Mouse (Mus musculus) midbrain, embryonic 11.5 days (tissue): ENCODE results near the gene Mgll. TPM values are rescaled to one million over a fixed set of nuclear protein-coding genes. Genes with fewer than 3 reads are reported as not detected.

Experiments used
- ATAC-seq: fragments of 200-750 bp; cut with Nextera tagmentation; 2 replicates; pipeline ENCODE4 v1.8.0; 2017; ENCODE audit warnings: moderate TSS enrichment, moderate library complexity; ENCODE audit not compliant: low FRiP score
- DNase-seq: peaks from one replicate; pipeline ENCODE4 v3.0.0; 2015; ENCODE audit warnings: low spot score; ENCODE audit errors: missing footprints
- H3K27ac ChIP-seq: fragments of 300-500 bp; sonication (generic); 2 replicates; pipeline ENCODE4 v1.5.1; 2014; ENCODE audit warnings: low read depth, low read length
- H3K27me3 ChIP-seq: fragments of 300-500 bp; sonication (generic); 2 replicates; pipeline ENCODE4 v1.6.1; 2014; ENCODE audit warnings: mild to moderate bottlenecking, low read length, moderate library complexity, mixed read lengths; ENCODE audit not compliant: control insufficient read depth, insufficient read depth
- H3K36me3 ChIP-seq: fragments of 300-500 bp; sonication (generic); 2 replicates; pipeline ENCODE4 v1.6.1; 2014; ENCODE audit warnings: mild to moderate bottlenecking, low read length, moderate library complexity, mixed read lengths; ENCODE audit not compliant: control insufficient read depth, insufficient read depth
- H3K4me1 ChIP-seq: fragments of 300-500 bp; sonication (generic); 2 replicates; pipeline ENCODE4 v1.6.1; 2014; ENCODE audit warnings: low read length; ENCODE audit not compliant: control insufficient read depth, insufficient read depth
- H3K4me2 ChIP-seq: fragments of 300-500 bp; sonication (generic); 2 replicates; pipeline ENCODE4 v1.6.1; 2014; ENCODE audit warnings: mild to moderate bottlenecking, moderate library complexity
- H3K4me3 ChIP-seq: fragments of 300-500 bp; sonication (generic); 2 replicates; pipeline ENCODE4 v1.5.1; 2014; ENCODE audit warnings: low read depth, low read length
- H3K9ac ChIP-seq: fragments of 300-500 bp; sonication (generic); 2 replicates; pipeline ENCODE4 v1.6.1; 2014; ENCODE audit warnings: low read length
- H3K9me3 ChIP-seq: fragments of 300-500 bp; sonication (generic); 2 replicates; pipeline ENCODE4 v1.6.1; 2016; ENCODE audit warnings: low read length; ENCODE audit not compliant: control insufficient read depth
- WGBS: fragments of 180-500 bp; shearing (Covaris S2); extraction: QIAGEN DNeasy Blood & Tissue Kit; methylation state at CpG from one replicate; pipeline ENCODE4 v1.1.7; 2014; 5-methylcytosine and 5-hydroxymethylcytosine counted together
- polyA plus RNA-seq: library from polyadenylated mRNA; unstranded; fragments of >200 nt; fragmentation: Nextera tagmentation; extraction: Ambion mirVana; gene quantifications from 2 replicates; pipeline ENCODE4 v1.2.1, GENCODE M21; 2014

Mgll gene
- polyA plus RNA-seq, 1 experiment from 2014 or later: 1.7 TPM

DNA sequence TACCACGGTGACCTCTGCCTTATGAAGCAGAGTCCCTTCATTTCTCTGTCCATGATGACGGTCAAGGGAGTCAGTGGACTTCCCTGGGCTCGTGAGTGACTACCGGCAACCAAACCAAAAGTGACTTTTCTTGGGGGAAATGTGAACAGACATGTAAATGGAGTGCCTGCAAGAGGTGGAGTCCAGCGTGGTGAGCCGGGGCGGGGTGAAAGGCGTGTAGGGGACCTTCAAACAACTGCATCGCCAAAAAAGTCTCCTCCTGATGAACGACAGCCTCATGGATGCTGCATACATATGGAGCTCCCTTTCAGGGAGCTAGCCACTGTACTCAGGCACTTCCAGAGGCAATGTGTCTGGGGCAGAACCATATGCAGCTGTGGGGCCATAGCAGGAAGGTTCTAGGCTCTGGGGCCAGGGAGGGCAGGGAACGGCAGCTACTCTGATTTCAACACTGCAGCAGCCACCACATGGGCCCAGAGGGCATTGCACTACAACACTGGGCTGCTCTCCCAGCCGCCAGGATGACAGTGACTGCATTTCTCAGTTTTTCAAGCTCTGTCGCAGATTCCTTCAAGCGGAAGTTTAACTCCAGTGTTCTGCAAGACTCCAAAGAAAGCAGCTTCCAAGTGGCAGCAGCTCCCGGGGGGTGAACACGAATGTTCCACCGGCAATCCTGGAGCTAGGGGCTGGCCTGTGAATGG, 36.9 kb downstream of the Mgll start:
- DNase-seq (no peak), ATAC-seq (no peak)
- 74% methylated on average over 17 of the region's 17 CpGs for WGBS
- no peak overlapping the region for H3K4me2 ChIP-seq
- no peaks in the 10 kb centered on the region for H3K9me3 ChIP-seq
- no peaks in the 10 kb centered on the region for H3K36me3 ChIP-seq
- H3K9ac ChIP-seq: no peak overlapping the region
- no peaks in the 10 kb centered on the region for H3K4me1 ChIP-seq
- H3K4me3 ChIP-seq: no peak overlapping the region
- H3K27ac ChIP-seq: no peak overlapping the region
- no peaks in the 10 kb centered on the region for H3K27me3 ChIP-seq

DNA sequence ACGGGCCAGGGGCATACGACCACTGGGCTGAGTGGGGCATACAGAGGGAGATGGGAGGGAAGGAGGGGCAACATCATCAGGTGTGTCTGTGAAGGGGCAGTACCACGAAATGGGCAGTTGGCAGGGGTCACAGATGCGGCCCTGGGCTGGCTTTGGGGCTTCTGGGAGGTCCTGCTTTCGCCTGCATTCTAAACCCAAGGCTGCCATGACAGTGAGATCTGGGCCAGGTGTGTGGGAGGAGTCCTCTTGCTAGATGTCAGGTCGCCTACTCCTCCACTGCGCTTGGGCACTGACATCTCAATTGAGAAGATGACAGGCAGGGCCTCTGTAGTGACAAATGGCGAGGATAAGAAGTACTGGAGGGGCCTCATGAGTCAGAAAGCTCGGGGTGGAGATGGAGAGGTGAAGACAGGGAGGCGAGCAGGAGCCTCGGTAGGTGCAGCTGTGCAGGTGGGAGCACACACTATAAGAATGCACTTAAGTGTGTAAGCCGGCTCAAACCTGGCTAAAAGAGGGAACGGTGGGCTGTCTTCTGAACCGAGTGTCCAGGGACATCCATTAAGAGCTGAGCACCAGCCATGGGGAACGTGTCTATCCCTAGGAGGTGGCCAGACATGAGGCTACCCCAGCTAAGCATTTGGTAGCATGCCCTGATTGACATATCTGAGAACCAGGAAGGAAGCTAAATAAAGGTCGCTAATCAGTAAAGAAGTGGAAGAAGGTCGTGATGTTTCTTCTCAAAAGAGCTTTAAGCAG, 37.6 kb downstream of the Mgll start:
- Histone ChIP-seq H3K9me3 (no peaks in the 10 kb centered on the region), H3K27ac (no peak overlapping the region), H3K36me3 (no peaks in the 10 kb centered on the region), H3K4me2 (no peak overlapping the region), H3K4me3 (no peak overlapping the region), H3K9ac (no peak overlapping the region), H3K27me3 (no peaks in the 10 kb centered on the region), H3K4me1 (no peaks in the 10 kb centered on the region)
- ATAC-seq (no peak), DNase-seq (no peak)
- WGBS: 76% methylated on average over 17 of the region's 17 CpGs

DNA sequence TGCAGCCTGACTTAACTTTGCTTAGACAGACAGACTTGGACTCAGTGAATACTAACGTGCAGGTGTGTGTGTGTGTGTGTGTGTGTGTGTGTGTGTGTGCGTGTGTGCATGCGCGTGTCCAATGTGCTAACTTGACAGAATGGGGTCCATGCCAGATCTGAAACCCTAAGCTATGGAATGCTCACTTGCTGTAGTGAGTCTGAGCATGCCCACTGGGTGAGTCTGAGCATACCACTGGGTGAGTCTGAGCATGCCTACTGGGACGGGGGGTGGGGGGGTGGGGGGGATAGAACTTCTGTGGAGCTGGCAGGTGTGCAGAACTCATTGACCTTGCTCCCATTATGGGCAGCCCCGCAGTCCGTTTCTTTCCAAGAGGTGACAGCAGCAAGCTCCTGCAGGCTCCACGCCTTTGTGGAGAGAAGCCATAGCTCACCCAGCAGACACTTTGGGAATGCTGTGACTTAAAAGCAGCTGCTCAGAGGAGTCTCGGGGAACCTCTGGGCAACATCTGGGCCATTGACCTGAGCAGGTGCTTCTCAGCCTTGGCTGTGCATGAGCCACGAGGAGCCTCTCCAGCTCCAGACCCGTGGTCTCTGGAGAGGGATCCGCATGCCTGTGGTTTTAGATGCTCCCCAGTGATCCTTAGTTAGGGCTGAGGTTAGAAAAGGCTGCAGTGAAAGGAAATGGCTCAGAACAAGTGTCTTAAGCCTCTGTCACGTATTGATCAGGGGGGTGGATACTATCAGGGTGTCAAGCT, 38.4 kb downstream of the Mgll start:
- no peak overlapping the region for H3K4me3 ChIP-seq
- H3K9ac ChIP-seq: no peak overlapping the region
- H3K4me2 ChIP-seq: no peak overlapping the region
- ATAC-seq (no peak), DNase-seq (no peak)
- WGBS: 79% methylated on average over 13 of the region's 13 CpGs
- no peaks in the 10 kb centered on the region for H3K4me1 ChIP-seq
- H3K27me3 ChIP-seq: no peaks in the 10 kb centered on the region
- no peaks in the 10 kb centered on the region for H3K9me3 ChIP-seq
- H3K36me3 ChIP-seq: no peaks in the 10 kb centered on the region
- no peak overlapping the region for H3K27ac ChIP-seq

DNA sequence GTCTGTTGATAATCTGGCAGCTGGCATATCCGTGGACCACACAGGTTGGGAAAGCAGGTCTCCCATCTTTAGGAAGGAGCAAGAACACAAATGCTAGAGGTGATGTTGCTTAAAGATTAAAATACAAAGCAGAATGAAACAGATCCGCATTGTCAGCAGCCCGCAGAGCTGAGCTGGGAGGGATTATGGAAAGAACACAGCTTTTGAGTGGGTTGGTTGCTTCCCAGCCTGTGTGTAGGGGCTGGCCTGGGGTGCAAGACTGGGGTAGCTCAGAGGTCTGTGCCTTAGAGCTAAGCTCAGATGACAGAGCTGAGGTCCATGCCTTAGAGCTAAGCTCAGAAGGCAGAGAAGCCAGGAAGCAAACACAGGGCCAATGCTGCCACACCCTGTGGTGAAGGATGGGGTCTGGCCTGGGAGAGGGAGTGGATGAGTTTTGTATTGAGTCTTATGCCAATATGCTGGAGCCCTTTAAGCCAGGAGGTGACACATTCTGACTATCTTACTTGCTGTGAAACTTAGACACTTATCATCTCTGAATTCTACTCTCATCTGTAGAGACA, 39.4 kb downstream of the Mgll start:
- Histone ChIP-seq H3K27me3 (no peaks in the 10 kb centered on the region), H3K27ac (no peak overlapping the region), H3K9ac (no peak overlapping the region), H3K4me1 (no peaks in the 10 kb centered on the region), H3K4me3 (no peak overlapping the region), H3K9me3 (no peaks in the 10 kb centered on the region), H3K36me3 (no peaks in the 10 kb centered on the region), H3K4me2 (no peak overlapping the region)
- ATAC-seq (no peak), DNase-seq (no peak)
- WGBS: 79% methylated on average over 3 of the region's 3 CpGs

DNA sequence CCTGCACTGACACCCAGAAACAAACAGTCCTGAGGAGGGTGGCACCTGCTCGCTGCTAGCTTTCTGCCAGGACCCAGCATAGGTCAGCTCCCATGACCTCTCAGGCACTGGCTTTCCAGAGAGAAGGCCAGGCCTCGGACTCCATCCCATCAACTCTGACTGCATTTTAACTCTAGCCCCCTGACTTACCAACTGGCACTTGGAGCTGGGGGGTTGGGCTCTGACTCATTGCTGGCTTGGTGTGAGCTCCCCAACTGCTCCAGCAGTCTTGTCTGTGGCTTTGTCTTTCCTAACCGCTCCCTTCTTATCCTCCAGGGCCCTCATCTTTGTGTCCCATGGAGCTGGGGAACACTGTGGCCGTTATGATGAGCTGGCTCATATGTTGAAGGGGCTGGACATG, 40.1 kb downstream of the Mgll start:
- no peak for ATAC-seq
- Histone ChIP-seq H3K4me3 (no peak overlapping the region), H3K36me3 (no peaks in the 10 kb centered on the region), H3K9ac (no peak overlapping the region), H3K4me2 (no peak overlapping the region), H3K9me3 (no peaks in the 10 kb centered on the region), H3K4me1 (no peaks in the 10 kb centered on the region), H3K27ac (no peak overlapping the region), H3K27me3 (no peaks in the 10 kb centered on the region)
- 66% methylated on average over 4 of the region's 4 CpGs for WGBS
- DNase-seq: no peak

DNA sequence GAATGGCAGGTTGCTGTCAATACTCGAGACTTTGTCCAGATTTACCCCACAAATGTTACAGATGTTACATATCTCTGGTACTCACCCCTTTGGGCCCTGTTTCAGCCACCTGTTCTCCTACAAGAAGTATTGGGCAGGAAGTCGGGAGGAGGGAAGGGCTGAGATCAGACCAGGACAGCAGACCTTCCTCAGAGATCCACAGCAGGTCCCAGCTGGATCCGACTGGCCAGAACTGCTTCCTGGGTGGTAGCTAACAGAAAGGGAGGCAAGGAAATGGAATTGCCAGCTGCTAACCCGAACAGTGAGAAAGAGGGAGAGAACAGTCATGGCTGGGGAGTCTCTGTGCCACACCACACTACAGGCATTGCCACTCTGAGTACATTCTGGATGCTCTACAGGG, 43.5 kb downstream of the Mgll start:
- H3K4me2 ChIP-seq: no peak overlapping the region
- H3K4me1 ChIP-seq: no peaks in the 10 kb centered on the region
- no peak overlapping the region for H3K27ac ChIP-seq
- no peaks in the 10 kb centered on the region for H3K27me3 ChIP-seq
- DNase-seq: no peak
- 80% methylated on average over 4 of the region's 4 CpGs for WGBS
- no peak overlapping the region for H3K4me3 ChIP-seq
- no peak overlapping the region for H3K9ac ChIP-seq
- no peaks in the 10 kb centered on the region for H3K36me3 ChIP-seq
- H3K9me3 ChIP-seq: no peaks in the 10 kb centered on the region
- ATAC-seq: no peak

DNA sequence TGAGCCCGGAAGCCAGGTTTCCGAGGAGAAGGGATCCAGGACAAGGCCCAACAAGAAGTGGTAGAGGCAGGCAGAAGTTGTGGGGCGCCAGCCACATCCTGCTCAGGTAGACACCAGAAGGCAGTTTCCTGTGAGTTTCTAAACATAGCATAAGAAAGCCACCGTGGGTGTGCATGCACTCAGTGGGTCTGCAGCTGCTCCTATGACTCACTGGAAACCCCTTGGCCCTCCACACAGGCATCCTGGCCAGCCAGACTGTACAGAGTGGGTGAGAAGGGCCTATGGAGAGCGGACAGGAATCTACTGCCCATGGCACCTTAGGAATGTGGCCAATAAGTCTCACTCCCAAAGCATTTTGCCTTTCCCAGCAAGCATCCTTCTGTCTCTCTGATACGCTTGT, 45.5 kb downstream of the Mgll start:
- Histone ChIP-seq H3K27me3 (no peaks in the 10 kb centered on the region), H3K27ac (no peak overlapping the region), H3K9ac (no peak overlapping the region), H3K9me3 (no peaks in the 10 kb centered on the region), H3K4me3 (no peak overlapping the region), H3K36me3 (no peaks in the 10 kb centered on the region), H3K4me2 (no peak overlapping the region), H3K4me1 (no peaks in the 10 kb centered on the region)
- DNase-seq (no peak), ATAC-seq (no peak)
- WGBS: 85% methylated on average over 6 of the region's 6 CpGs

DNA sequence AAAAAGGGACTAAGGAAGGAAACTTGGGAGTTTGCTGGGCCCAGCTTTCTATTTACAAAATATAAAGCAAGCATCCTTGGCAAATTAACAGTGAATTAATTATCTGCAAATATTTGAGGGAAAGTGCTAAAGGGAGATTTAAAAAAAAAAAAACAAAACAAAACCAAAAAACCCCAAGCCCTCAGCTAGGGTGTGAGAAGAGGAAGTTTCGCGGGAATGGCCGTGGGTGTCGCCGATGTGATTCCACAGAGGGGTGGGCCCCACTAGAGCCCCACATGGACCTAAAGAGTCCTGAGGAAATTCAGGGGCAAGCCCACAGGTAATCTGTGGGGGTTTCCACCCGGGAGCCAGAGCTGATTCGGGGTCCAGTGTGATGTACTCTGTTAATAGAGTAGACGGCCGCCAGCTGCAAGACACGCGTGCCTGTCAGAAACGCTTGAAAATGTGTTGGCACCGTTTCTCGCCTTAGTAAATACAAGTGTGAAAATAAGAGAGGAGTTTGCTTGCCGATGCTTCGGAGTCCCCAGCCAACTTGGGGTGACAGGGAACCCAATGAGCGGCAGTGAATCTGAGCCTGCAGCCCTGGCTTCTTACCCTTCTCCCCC, 46.2 kb downstream of the Mgll start:
- Histone ChIP-seq H3K4me1 (no peaks in the 10 kb centered on the region; the same call in 1 of the 2 replicates), H3K9ac (no peak overlapping the region), H3K27me3 (no peaks in the 10 kb centered on the region), H3K4me3 (no peak overlapping the region), H3K4me2 (no peak overlapping the region), H3K9me3 (no peaks in the 10 kb centered on the region), H3K27ac (no peak overlapping the region), H3K36me3 (no peaks in the 10 kb centered on the region)
- ATAC-seq (no peak), DNase-seq (no peak)
- 87% methylated on average over 17 of the region's 17 CpGs for WGBS
